Mouse (Mus musculus) heart, embryonic 13.5 days (tissue): ENCODE results near the gene Krt12. TPM values are rescaled to one million over a fixed set of nuclear protein-coding genes. Genes with fewer than 3 reads are reported as not detected.
A peak's percentile ranks its signal among the peaks of the same experiment; 100 is the strongest.

Source experiments
- ATAC-seq: fragments of 200-750 bp; cut with Nextera tagmentation; 2 replicates; pipeline ENCODE4 v1.8.0; 2017; ENCODE audit warnings: moderate TSS enrichment; ENCODE audit not compliant: insufficient number of reproducible peaks, low FRiP score, low TSS enrichment; ENCODE audit errors: extremely low read depth
- H3K27ac ChIP-seq: fragments of 300-500 bp; sonication (generic); replicated peaks from 2 replicates; pipeline ENCODE4 v1.5.1; 2015; ENCODE audit warnings: moderate library complexity, mild to moderate bottlenecking, inconsistent platforms
- H3K27me3 ChIP-seq: fragments of 300-500 bp; sonication (generic); replicated peaks from 2 replicates; pipeline ENCODE4 v1.6.1; 2015; ENCODE audit warnings: mild to moderate bottlenecking, inconsistent platforms
- H3K36me3 ChIP-seq: fragments of 300-500 bp; sonication (generic); 2 replicates; pipeline ENCODE4 v1.6.1; 2015; ENCODE audit warnings: mild to moderate bottlenecking, inconsistent platforms
- H3K4me1 ChIP-seq: fragments of 300-500 bp; sonication (generic); 2 replicates; pipeline ENCODE4 v1.6.1; 2015; ENCODE audit warnings: inconsistent platforms
- H3K4me2 ChIP-seq: fragments of 300-500 bp; sonication (generic); 2 replicates; pipeline ENCODE4 v1.6.1; 2015; ENCODE audit warnings: inconsistent platforms, mild to moderate bottlenecking, moderate library complexity
- H3K4me3 ChIP-seq: fragments of 300-500 bp; sonication (generic); 2 replicates; pipeline ENCODE4 v1.5.1; 2015; ENCODE audit warnings: moderate library complexity, mild to moderate bottlenecking, inconsistent platforms
- H3K9ac ChIP-seq: fragments of 300-500 bp; sonication (generic); 2 replicates; pipeline ENCODE4 v1.6.1; 2015; ENCODE audit warnings: inconsistent platforms, mild to moderate bottlenecking, moderate library complexity
- H3K9me3 ChIP-seq: fragments of 300-500 bp; sonication (generic); 2 replicates; pipeline ENCODE4 v1.6.1; 2016; ENCODE audit warnings: inconsistent platforms
- WGBS: fragments of 180-500 bp; shearing (Covaris S2); methylation state at CpG from one replicate; pipeline ENCODE4 v1.1.7; 2015; ENCODE audit warnings: mixed read lengths; 5-methylcytosine and 5-hydroxymethylcytosine counted together
- polyA plus RNA-seq: library from polyadenylated mRNA; unstranded; fragments of >200 nt; fragmentation: Nextera tagmentation; extraction: Ambion mirVana; gene quantifications from 2 replicates; pipeline ENCODE4 v1.2.1, GENCODE M21; 2015

Krt12 gene
- polyA plus RNA-seq, 1 experiment from 2014 or later, result not detected

DNA sequence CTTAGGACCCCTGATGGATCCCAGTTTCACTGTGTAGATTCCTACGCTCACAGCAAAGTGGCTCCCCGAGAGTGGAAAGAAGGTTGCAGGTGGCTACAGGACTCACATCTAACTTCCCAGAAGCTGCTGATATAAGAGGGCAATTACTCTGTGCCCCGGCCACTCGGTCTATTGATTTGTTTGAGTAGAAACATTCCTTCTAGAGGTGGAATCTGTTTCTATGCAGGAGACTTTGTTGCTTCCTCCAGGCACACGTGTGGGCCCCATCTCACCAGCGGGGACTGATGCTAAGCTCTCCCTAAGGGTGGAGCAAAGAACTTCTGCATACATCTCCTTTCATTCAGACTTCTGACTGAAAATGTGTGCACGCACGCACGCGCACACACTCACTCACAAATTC lies 17.4 kb upstream of the Krt12 start:
- 62% methylated on average over 10 of the region's 10 CpGs for WGBS
- Histone ChIP-seq H3K4me2 (no peak overlapping the region), H3K9me3 (no peaks in the 10 kb centered on the region), H3K36me3 (no peaks in the 10 kb centered on the region), H3K27me3 (no peaks in the 10 kb centered on the region), H3K4me3 (no peak overlapping the region), H3K9ac (no peak overlapping the region), H3K27ac (no peak overlapping the region), H3K4me1 (peaks cover 8% of the 10 kb centered on the region)
- ATAC-seq, result no peak

DNA sequence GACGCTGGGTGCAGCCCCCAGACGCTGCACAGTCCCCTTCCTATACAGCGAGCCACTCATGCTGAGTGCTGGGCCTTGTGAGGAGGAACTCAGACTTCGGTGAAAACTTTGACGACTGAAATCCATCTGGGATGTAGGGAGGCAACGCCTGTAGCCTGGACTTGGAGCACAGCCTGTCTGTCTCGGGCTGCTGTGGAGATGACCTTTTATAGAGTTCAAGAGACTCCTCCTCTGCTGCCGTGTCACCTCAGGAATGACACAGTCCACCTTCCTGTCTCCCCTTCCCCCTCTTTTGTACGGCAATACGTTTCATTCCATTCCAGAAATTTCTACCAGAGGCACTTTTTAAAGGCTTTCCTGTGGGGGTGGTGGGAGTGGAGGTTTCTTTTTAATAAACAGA lies 15.9 kb upstream of the Krt12 start, which contains the start of gene Krt20:
Gene Krt20 (minus strand): TSS at position 179 of the 400 bp plus-strand sequence.
- 22% methylated on average over 10 of the region's 10 CpGs for WGBS

DNA sequence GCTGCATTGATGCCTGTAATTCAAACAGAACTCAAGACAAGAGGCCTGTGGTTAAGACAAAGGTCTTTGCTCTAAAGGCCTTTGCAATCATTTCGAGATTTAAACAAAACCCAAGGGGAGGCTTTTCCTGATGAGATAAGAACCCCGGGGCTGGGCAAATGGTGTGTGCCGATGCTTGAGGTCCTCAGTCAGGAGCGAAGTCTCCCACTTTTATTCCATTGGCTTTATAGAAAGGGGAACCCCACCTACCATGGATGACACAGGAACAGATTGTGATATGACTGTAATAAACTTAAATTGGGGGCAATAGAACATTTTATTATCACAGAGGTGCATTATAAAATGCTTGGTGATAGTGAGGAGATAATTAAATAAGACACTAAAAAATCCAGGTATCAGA lies 14.6 kb upstream of the Krt12 start:
- Histone ChIP-seq H3K9ac (no peak overlapping the region), H3K4me2 (no peak overlapping the region), H3K4me1 (peaks cover 8% of the 10 kb centered on the region), H3K36me3 (no peaks in the 10 kb centered on the region), H3K27ac (no peak overlapping the region), H3K9me3 (no peaks in the 10 kb centered on the region), H3K4me3 (no peak overlapping the region), H3K27me3 (no peaks in the 10 kb centered on the region)
- ATAC-seq, result no peak
- 51% methylated on average over 4 of the region's 4 CpGs for WGBS

More for the DNA sequence above, 15.9 kb upstream of the Krt12 start, which contains the start of gene Krt20:
- Histone ChIP-seq H3K27me3 (no peaks in the 10 kb centered on the region), H3K9me3 (no peaks in the 10 kb centered on the region), H3K27ac (no peak within 1 kb of the TSS), H3K4me1 (peaks cover 8% of the 10 kb centered on the region), H3K36me3 (no peaks in the 10 kb centered on the region), H3K4me3 (no peak within 1 kb of the TSS), H3K9ac (no peak within 1 kb of the TSS), H3K4me2 (peak within 1 kb of the TSS; percentile 48)
- no peak for ATAC-seq

DNA sequence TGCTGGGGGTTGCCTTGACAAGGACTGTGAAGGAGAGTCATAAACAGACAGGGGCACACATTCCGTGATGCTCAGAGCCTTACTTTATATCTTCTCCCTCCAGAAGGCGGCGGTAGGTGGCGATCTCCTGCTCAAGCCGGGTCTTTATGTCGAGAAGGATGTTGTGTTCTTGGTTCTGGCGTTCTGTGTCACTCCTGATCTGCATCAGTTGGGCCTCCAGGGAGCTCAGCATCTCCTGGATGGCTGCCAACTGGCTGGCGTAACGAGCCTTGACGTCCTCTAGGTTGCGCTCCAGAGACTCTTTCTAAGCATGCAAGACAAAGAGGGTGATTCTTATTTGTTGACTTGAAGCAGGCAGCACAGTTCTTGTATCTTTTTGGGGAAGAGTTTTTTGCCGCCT lies 8.6 kb upstream of the Krt12 start:
- H3K36me3 ChIP-seq, result no peaks in the 10 kb centered on the region
- H3K27ac ChIP-seq, result no peak overlapping the region
- H3K27me3 ChIP-seq, result no peaks in the 10 kb centered on the region
- ATAC-seq, result no peak
- WGBS, result 51% methylated on average over 12 of the region's 12 CpGs
- H3K4me3 ChIP-seq, result no peak overlapping the region
- H3K4me1 ChIP-seq, result no peaks in the 10 kb centered on the region
- H3K4me2 ChIP-seq, result no peak overlapping the region
- no peak overlapping the region for H3K9ac ChIP-seq
- no peaks in the 10 kb centered on the region for H3K9me3 ChIP-seq

DNA sequence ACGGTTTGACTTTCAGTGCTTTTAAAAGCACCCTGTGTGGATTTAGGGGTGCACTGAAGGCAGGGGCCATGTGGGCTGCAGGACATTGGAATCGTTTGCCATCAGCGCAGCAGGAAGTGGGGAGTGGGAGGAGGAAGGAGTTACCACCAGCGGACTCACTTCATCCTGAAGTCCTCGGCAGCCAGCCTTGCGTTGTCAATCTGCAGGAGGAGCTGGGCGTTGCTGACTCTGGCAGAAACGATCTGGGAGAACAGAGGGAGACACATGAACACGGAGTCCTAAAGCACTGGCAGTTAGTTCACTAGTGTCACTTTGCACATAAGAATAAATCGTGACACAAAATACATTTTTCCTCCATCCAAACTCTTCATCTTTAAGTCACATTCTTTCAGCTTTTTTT lies 1.5 kb downstream of the Krt12 start:
- Histone ChIP-seq H3K4me2 (0 out of 2 replicates have a peak overlapping the region, but pooled peaks have one; percentile 16), H3K9ac (no peak overlapping the region), H3K9me3 (no peaks in the 10 kb centered on the region), H3K4me1 (no peaks in the 10 kb centered on the region), H3K4me3 (no peak overlapping the region), H3K27me3 (peaks cover 38% of the 10 kb centered on the region), H3K27ac (no peak overlapping the region), H3K36me3 (no peaks in the 10 kb centered on the region)
- WGBS, result 37% methylated on average over 10 of the region's 10 CpGs
- no peak for ATAC-seq

DNA sequence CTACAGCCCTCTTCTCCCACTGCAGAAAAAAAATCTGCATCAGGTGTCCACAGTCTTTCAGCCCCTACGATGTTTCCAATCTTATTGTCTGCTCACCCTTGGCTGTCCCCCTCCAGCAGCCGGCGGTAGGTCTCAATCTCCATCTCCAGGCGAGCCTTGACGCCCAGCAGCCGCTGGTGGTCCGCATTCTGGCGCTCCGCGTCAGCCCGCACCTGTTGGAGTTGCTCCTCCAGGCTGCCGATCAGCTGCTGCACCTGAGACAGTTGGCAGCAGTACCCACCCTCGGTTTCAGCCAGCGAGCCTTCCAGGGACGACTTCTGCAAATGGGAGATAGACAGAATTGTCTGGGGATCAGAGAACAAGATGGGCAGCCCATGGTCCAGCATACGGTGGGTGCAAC lies 4.2 kb downstream of the Krt12 start:
- no peak for ATAC-seq
- Histone ChIP-seq H3K4me2 (no peak overlapping the region), H3K4me1 (no peaks in the 10 kb centered on the region), H3K9ac (no peak overlapping the region), H3K27me3 (peaks cover 32% of the 10 kb centered on the region; the same call in 1 of the 2 replicates), H3K9me3 (no peaks in the 10 kb centered on the region), H3K4me3 (no peak overlapping the region), H3K36me3 (no peaks in the 10 kb centered on the region), H3K27ac (no peak overlapping the region)
- WGBS, result 53% methylated on average over 16 of the region's 16 CpGs

DNA sequence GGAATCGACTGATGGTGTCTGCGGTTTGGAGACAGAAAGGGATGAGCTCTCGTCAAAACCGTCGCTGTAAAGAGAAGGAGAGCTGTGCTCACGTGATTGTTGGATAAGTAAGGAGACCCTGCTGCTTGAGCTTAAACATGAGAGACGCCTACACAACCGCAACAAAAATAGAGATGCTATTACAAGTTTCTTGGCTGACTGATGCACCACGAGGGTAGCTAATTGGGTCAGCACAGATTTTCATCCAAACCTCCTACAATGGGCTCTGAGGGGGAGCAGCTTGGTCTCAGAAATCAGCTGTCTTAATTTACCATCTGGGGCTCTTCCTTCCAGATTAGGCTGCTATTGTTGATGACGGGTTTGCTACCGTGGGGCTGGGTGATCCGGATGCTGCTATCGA lies 5.2 kb downstream of the Krt12 start:
- Histone ChIP-seq H3K36me3 (no peaks in the 10 kb centered on the region), H3K4me3 (no peak overlapping the region), H3K4me1 (no peaks in the 10 kb centered on the region), H3K9ac (no peak overlapping the region), H3K4me2 (no peak overlapping the region), H3K9me3 (no peaks in the 10 kb centered on the region), H3K27me3 (peaks cover 29% of the 10 kb centered on the region; the same call in 1 of the 2 replicates), H3K27ac (no peak overlapping the region)
- ATAC-seq, result no peak
- WGBS, result 79% methylated on average over 13 of the region's 13 CpGs

DNA sequence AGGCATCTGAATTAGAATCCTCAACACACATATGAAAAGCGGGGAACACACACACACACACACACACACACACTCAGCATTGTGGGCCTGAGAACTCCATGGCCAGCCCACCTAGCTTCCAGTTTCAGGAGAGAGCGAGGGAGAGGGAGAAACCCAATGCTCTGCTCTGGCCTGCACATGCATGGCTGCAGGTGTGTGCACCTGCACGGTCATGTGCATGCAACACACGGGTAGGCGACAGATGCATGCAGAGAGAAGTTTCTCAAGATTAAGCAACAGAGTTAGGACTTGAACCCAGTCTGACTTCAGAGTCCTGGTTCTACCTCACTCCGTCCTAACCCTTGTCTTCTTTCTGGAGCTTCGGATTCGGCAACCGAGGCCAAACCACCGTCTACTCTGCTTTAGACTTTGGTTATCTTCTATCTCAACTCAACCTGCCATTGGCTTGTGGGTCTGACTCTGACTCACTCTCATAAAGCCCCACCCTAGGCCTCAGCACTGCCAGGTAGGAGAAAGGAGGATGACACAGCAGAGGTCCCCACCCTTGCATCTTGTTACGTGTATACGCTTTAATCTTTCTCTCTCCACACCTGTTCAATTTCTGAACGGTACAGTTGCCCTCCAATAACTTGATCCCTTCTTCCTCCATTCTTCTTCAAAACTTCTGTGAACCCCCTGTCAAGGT lies 7.5 kb downstream of the Krt12 start:
- Histone ChIP-seq H3K9ac (no peak overlapping the region), H3K9me3 (no peaks in the 10 kb centered on the region), H3K4me3 (no peak overlapping the region), H3K4me1 (no peaks in the 10 kb centered on the region), H3K36me3 (no peaks in the 10 kb centered on the region), H3K27ac (no peak overlapping the region), H3K27me3 (peaks cover 27% of the 10 kb centered on the region; the same call in 1 of the 2 replicates), H3K4me2 (no peak overlapping the region)
- ATAC-seq, result no peak
- 79% methylated on average over 13 of the region's 13 CpGs for WGBS

DNA sequence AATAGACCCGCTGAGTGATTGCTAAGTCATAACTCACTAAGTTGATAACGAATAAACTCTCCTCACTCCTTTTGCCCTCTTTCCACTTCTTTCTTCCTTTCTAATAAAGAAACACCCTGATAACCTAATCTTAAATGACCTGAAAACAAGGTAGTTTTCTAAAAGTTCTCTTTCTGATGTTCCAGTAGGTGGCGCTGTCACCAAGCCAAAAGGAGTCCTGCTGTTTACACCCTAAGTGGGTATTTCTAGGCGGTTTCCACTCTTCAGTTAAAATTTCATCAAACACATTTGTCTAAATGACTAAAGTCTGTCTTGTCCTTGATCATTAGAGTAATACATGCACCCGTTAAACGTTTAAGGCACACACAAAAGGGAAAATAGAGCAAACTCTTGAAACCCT lies 8.8 kb downstream of the Krt12 start:
- Histone ChIP-seq H3K4me1 (no peaks in the 10 kb centered on the region), H3K36me3 (no peaks in the 10 kb centered on the region), H3K27me3 (peaks cover 24% of the 10 kb centered on the region; the same call in 1 of the 2 replicates), H3K4me3 (no peak overlapping the region), H3K4me2 (no peak overlapping the region), H3K9me3 (no peaks in the 10 kb centered on the region), H3K9ac (no peak overlapping the region), H3K27ac (no peak overlapping the region)
- no peak for ATAC-seq
- 20% methylated on average over 6 of the region's 6 CpGs for WGBS

DNA sequence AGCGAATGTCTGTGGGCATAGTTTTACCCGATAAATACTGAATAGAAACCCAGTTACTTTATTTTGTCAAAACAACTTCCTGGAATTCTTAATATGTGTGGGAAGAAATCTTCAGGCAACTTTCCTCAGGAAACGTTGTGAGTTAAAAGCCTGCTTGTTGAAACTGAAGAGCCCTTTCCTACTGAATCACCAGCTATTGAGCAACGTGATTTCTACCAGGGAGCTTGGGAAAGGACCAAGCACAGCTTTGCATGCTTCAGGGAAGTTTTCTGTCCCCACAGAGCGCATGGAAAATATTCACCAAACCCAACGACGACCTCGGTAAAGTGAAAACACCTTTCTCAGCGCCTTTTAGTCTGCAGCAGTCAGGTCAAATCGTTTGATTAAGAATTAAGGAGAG lies 15.9 kb downstream of the Krt12 start:
- 60% methylated on average over 10 of the region's 10 CpGs for WGBS
- peaks cover 32% of the 10 kb centered on the region for H3K27me3 ChIP-seq

DNA sequence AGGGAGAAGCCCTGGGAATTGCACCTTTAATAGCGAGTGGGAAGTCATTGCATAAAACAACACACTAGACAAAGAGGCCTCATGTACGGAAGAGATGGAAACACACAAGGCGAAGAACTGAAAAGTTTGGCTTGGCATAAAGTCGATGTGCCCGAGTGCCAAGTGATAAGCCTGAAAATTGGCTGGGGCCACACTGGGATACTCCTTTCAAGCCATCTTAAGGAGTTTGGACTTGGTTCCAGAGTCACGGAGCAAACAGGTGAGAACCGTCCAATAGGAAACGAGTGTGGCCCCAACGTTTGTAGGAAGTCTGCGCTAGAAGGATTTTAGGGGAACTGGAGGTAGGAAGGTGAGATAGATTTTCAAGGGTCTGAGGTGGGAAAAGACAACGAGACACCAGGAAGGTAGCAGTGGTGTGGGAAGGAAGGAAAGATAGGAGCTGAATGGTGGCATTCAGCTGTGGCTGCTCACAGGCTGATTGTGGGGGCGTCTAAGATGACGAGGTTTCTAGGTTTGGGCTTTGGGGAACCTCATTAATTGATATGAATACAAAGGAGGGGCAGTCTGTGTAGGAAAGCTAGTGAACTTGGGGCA lies 22.0 kb downstream of the Krt12 start:
- Histone ChIP-seq H3K4me3 (no peak overlapping the region), H3K27ac (no peak overlapping the region), H3K9me3 (no peaks in the 10 kb centered on the region), H3K9ac (no peak overlapping the region), H3K36me3 (no peaks in the 10 kb centered on the region), H3K4me2 (no peak overlapping the region), H3K4me1 (no peaks in the 10 kb centered on the region), H3K27me3 (peaks cover 49% of the 10 kb centered on the region)
- no peak for ATAC-seq
- WGBS, result 74% methylated on average over 13 of the region's 13 CpGs

More for the DNA sequence above, 15.9 kb downstream of the Krt12 start:
- Histone ChIP-seq H3K9me3 (no peaks in the 10 kb centered on the region), H3K4me3 (no peak overlapping the region), H3K9ac (no peak overlapping the region), H3K27ac (no peak overlapping the region), H3K36me3 (no peaks in the 10 kb centered on the region), H3K4me2 (no peak overlapping the region), H3K4me1 (no peaks in the 10 kb centered on the region)
- ATAC-seq, result no peak

DNA sequence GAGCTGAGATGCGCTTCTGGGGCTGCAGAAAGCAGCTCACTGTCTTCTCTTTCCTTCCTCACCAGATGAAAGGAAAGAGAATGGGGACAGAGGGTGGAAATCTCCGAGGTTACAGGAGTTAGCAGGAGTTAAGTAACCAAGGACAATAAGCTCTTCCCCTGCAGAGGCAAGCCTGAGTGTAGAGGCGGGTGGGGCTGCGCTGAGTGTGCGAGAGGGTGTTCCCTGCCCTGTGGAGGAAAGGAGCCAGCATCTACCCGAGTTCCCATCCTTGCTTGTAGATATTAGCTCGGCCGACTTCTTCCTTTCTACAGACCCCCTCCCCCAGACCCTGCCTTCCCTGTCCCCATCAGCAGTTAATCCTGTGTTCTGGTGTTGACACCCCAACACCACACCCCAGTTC lies 23.2 kb downstream of the Krt12 start:
- Histone ChIP-seq H3K27me3 (peaks cover 52% of the 10 kb centered on the region), H3K4me2 (no peak overlapping the region), H3K4me3 (no peak overlapping the region), H3K4me1 (no peaks in the 10 kb centered on the region), H3K27ac (no peak overlapping the region), H3K9me3 (no peaks in the 10 kb centered on the region), H3K36me3 (no peaks in the 10 kb centered on the region), H3K9ac (no peak overlapping the region)
- WGBS, result 52% methylated on average over 8 of the region's 8 CpGs
- no peak for ATAC-seq
